Mouse (Mus musculus): ENCODE results near the gene Yipf4.
"Not testable (repeated sequence)": the region's sequence is repeated elsewhere in the genome, so short reads cannot be mapped to it uniquely, and the experiment has no call there.

Gene Yipf4

DNA sequence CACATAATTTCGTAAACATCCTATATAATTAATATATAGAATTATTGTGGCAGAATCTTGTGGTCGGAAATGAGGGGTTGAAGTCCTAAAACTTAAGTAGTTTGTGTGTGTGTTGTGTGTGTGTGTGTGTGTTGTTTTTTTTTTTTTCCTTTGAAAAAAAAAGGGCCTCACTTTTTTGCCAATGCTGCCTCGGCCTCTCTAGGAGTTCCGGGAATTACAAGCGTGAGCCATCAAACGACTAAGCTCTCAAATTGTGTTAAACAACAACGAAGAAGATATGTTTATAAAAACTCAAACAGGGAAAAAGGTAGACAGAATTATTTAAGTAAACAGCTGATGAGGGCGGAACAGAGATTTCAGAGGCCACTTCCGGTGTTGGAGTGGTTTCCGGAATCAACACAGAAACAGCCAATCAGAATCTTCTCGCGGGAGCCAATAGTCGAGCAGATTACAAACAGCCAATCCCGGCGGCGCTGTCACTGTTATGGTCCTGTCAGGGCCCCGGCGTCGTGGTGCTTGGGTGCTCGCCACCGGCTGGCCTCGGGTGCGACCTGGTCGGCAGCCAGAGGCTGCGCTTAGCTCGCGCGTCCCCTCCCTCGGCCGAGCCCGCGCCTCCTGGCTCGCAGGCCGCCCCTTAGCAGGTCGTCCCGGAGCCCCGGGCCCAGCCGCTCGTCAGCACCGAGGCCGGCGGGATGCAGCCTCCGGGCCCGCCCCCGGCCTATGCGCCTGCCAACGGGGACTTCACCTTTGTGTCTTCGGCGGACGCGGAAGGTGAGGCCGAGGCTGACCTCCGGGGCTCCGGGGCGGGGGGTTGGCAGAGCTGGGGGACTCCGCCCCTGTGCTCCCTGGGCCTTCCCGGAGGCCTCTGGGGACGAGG is at the start of gene Yipf4:
Gene Yipf4 (plus strand): TSS at position 470 of the 877 bp plus-strand sequence.
- peak; percentile 97 for DNase-seq (ENCODE audit: low spot score in 2 of 2)

- DNase-seq (ENCODE audit: low spot score in 2 of 2): peak in 1 of 2 experiments; percentile 4
These were observed 48.8 kb upstream of the Yipf4 start for GRCm38 (mm10) chr17:74440486-74440885.

DNA sequence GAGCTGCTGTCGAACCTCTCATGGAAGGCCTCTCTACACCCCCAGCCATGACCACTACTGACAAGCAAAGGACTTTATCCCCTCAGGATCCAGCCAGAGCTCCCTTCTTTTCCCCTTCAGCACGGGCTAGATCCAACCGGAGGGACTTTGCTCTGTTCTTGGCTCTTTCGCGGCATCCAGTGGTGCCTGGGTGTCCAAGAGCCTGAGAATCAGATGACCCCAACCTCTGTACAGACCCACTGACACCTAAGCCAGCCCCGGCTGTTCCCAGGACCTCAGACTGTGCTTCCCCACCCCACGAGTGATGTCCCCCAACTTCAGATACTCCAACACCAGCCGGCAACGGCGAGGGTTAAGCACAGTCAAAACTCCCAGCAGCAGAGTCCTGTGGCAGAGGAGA is 39.5 kb upstream of the Yipf4 start:
- no peak for DNase-seq (ENCODE audit: low spot score in 2 of 2)

GRCm38 (mm10) chr17:74453928-74454327 is 35.4 kb upstream of the Yipf4 start:
- no peak for DNase-seq (ENCODE audit: low spot score in 2 of 2)

GRCm38 (mm10) chr17:74454660-74455059 is 34.6 kb upstream of the Yipf4 start:
- DNase-seq (ENCODE audit: low spot score in 2 of 2): no peak

- no peak for DNase-seq (ENCODE audit: low spot score in 2 of 2)
These were observed 33.9 kb upstream of the Yipf4 start for GRCm38 (mm10) chr17:74455426-74455825.

- no peak for DNase-seq (ENCODE audit: low spot score in 2 of 2)
These were observed 32.5 kb upstream of the Yipf4 start for GRCm38 (mm10) chr17:74456825-74457224.

- DNase-seq (ENCODE audit: low spot score in 2 of 2): no peak
These were observed 31.2 kb upstream of the Yipf4 start for GRCm38 (mm10) chr17:74457972-74458677.

DNA sequence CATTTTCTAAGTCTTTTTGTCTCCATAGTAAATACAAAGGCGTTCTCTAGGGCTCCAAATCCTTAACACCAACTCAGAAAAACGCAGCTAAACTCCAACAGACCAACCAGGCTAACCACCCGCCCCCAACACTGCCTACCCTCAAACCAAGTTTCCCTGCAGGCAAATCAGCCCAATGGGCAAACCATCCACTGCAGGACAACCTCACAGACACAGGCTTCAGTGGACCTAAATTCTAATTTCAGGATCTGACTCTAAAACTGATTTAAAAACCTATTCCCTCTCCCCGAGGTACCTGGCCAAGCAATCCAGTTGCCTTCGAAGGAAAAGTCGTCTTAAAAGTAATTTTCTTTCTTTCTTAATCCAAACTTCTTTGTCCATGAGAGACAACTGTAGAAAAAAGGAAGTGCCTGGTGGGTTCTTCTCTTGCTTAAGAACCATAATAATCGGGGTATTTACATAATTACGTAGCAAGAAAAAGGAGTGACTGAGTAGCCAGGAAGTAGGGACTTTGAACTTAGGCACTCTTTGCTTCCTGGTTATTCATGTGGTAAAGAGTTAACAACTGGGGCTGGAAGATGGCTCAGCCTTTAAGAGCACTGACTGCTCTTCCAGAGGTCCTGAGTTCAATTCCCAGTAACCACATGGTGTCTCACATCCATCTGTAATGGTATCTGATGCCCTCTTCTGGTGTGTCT is 30.4 kb upstream of the Yipf4 start, which contains the start of gene Nlrc4:
Gene Nlrc4 (minus strand): TSS at position 432 of the 698 bp plus-strand sequence.
- DNase-seq (ENCODE audit: low spot score in 2 of 2): peak in 1 of 2 experiments; percentile 6

DNA sequence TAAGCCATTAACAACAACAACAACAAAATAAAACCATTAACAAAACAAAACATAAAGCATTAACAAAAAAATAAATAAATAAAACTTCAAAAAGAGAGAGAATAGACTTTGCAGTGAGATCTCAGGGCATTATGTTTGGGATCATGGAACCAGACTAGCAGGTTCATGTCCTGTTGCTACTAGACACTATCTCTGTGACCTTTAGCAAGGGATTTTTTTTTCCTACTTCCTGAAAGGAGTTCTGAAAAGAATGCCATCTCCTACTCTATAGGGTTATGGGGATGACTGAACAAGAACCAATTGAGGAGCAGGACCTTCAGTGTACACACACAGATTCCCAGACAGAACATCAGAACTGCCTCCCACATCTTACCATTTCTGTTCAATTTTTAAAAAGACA is 25.8 kb upstream of the Yipf4 start:
- DNase-seq (ENCODE audit: low spot score in 2 of 2): no peak

DNA sequence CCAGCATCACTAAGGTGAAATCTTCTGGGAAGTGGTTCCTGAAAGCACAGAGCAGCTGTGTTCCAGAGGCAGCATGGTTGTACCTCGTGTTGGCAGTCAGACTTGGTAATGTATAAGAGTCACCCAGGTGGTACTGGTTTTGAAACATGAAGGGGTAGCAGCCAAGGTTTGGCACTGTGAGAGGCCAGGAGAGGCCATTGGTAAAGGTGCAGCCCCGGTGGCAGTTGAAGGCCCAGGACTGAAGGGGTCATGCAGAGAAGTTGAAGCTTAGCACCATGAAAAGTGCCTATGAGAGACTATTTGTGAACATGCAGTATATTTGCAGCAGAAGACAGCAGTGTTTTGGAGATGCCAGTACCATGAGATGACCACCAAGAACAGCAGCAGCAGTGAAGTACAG is 21.3 kb upstream of the Yipf4 start:
- DNase-seq (ENCODE audit: low spot score in 2 of 2): not testable (repeated sequence)

GRCm38 (mm10) chr17:74470133-74470532 is 19.2 kb upstream of the Yipf4 start:
- DNase-seq (ENCODE audit: low spot score in 2 of 2): not testable (repeated sequence)

DNA sequence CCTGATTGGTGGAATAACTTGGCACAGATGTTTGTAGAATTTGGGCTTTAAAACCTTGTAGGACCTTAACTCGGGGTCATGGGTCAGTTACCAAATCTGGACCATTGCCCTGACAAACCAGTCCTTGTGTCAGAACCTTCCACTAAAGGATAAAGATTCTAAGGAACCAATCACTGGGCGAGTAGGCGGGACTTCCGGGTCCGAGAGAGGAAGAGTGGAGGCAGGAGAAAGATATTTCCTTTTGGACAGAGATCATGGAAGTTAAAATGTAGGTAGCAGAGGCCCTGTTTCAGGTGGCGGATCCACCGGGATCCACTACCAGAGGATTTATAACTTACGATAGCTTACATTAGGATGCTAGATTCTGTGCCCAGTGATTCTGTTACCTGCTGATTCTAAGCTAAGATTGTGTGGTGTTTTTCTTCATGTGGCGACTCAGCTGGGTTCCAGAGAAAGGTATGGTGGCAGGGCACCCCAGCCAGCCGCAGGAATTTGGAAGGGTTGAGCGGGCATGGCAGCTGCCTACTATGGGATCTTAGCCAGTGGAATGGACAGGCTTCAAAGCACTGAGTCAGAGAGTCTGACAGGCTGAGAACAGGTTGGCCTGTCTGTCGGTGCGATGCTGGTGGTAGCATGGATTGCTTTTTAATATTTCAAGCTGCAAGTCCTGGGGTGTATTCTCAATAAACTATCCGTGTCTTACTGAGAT is 8.8 kb upstream of the Yipf4 start:
- DNase-seq (ENCODE audit: low spot score in 2 of 2): no peak

- DNase-seq (ENCODE audit: low spot score in 2 of 2): no peak
These were observed 568 bp downstream of the Yipf4 start for GRCm38 (mm10) chr17:74489901-74490220.

- DNase-seq (ENCODE audit: low spot score in 2 of 2): no peak
These were observed 2.3 kb downstream of the Yipf4 start for GRCm38 (mm10) chr17:74491565-74491964.

- no peak for DNase-seq (ENCODE audit: low spot score in 2 of 2)
These were observed 10.9 kb downstream of the Yipf4 start for GRCm38 (mm10) chr17:74500204-74500603.

GRCm38 (mm10) chr17:74501085-74501484 is 11.8 kb downstream of the Yipf4 start:
- DNase-seq (ENCODE audit: low spot score in 2 of 2): peak in 1 of 2 experiments; percentile 10

DNA sequence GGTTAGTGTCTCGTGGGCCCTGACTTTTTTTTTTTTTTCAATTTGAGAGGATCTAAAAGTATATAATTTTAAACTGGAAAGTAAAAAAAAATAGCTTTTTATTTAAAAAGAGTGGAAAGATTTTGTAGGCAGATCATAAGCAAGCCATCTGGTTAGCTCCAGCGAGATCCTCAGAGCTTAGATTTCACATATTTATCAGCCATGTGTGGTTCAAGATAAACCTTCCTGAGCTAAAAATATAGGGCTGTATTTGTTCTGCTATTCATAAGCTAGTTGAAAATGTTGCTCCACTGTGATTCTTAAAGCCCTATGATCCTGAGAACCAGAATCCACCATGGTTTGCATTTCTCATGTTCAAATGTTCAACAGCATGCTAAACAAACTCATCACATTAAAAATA is 18.6 kb downstream of the Yipf4 start:
- no peak for DNase-seq (ENCODE audit: low spot score in 2 of 2)

GRCm38 (mm10) chr17:74508600-74508999 is 19.3 kb downstream of the Yipf4 start:
- DNase-seq (ENCODE audit: low spot score in 2 of 2): peak in 1 of 2 experiments; percentile 4

DNA sequence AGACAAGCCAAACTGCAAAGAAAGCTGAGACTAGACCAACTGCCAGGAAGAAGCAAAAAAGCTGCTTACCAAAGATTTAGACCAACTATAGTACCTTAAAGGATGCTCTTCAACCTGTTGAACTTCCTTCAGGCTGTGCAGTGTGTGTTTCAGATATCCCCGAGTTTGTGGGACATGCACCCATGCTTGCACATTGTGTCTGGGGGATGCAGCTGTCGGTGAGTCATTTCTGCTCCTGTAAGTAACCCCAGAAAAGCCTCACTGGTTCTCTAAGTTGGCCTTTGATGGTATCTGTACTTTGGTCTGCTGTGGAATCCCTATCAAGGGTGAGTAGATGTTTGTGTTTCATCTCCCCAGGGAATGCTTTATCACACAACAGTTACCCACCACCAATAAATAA is 23.0 kb downstream of the Yipf4 start:
- DNase-seq (ENCODE audit: low spot score in 2 of 2): no peak
